Comparison of ENCODE assay signal across 10 mouse cellular contexts in genomic region chr16:10838487-10839245, GRCm38 (mm10). TPM values are rescaled to one million over a fixed set of nuclear protein-coding genes. Genes with fewer than 3 reads are reported as not detected.
A peak's percentile ranks its signal among the peaks of the same experiment; 100 is the strongest.
DNase-seq lines count a peak whose midpoint lies in the region; ATAC-seq and TF ChIP-seq lines count a peak whose summit lies in the region.
"Had no signal": no experiment of that assay in that cellular context is flagged by ENCODE, and none has a peak within 500 bp of the region (broad histone marks: within the 10 kb centered on the region; RNA-seq: fewer than 3 reads in every experiment).

No protein-coding gene starts in this region.

- ATAC-seq in Patski, result peak; percentile 72

- no peaks in the 10 kb centered on the region for H3K9me3 ChIP-seq in heart, embryonic 10.5 days

- H3K36me3 ChIP-seq in heart, embryonic 10.5 days, result 0 out of 2 replicates have a peak, but pooled peaks cover 2% of the 10 kb centered on the region

- H3K27me3 ChIP-seq in heart, embryonic 10.5 days (ENCODE audit: insufficient read depth, poor library complexity, severe bottlenecking), result no peaks in the 10 kb centered on the region
- no peaks in the 10 kb centered on the region for H3K27me3 ChIP-seq in Patski

- DNase-seq in heart, embryonic 10.5 days (ENCODE audit: low spot score), result no peak
- DNase-seq in heart, postnatal 36 days, result no peak
- DNase-seq in Patski (ENCODE audit: low read depth, low spot score), result peak; percentile 91
- DNase-seq in kidney, adult 9 months, result peak; percentile 43
- DNase-seq in lung, postnatal 4 days, result peak; percentile 43 to 46
- no peak for DNase-seq in left cerebral cortex, postnatal 10 days (ENCODE audit: extremely low spot score in 1 of 2, low spot score in 2 of 2)
- no peak for DNase-seq in thymus, adult 18-20 months
- no peak for DNase-seq in spleen, adult 12 weeks (ENCODE audit: low spot score)
- DNase-seq: cerebellum, adult 9-10 months had no signal

- WGBS in heart, embryonic 10.5 days, result 44% methylated on average over 10 of the region's 10 CpGs

- CTCF ChIA-PET in Patski (lab: Charles Lee), result interaction anchor here (1.3 to 1.8 kb wide), 4 partner anchors 9 to 52 kb away, joined by 3 to 6 read pairs (median 4); no protein-coding TSS in a partner anchor

- intact Hi-C loops in heart, postnatal 36 days (cut with DNase I), result no loop called here
- intact Hi-C loops in left cerebral cortex, postnatal 10 days (cut with DNase I), result no loop called here

- TF ChIP-seq CTCF in Patski (IDR thresholded peaks at IDR 0.05), result no peak

- peak overlapping the region; percentile 75 for H3K27ac ChIP-seq in heart, embryonic 10.5 days

- POLR2A ChIA-PET in Patski (lab: Charles Lee), result interaction anchor here (0.7 to 1.6 kb wide), 2 partner anchors 48 to 53 kb away, joined by 3 to 6 read pairs; partner anchors contain the start of genes Prm3 and Socs1

- H3K4me1 ChIP-seq in heart, embryonic 10.5 days, result peaks cover 59% of the 10 kb centered on the region

- in situ Hi-C loops in Patski (cut with MboI; ENCODE audit: low pct_unique_long_range_greater_than_20kb), result no loop called here

- no peak overlapping the region; the same call in 1 of the 2 replicates for H3K4me3 ChIP-seq in heart, embryonic 10.5 days

RNA-seq across cellular contexts. Expression of gene Rmi2, which starts 3.8 kb away (rescaled TPM):
- 3.7 and 4.1 TPM in 2 replicates for polyA plus RNA-seq in heart, embryonic 10.5 days (2016; fragmentation: Nextera tagmentation; extraction: Ambion mirVana)
- under 1 TPM; 0.41 to 0.61 TPM for total RNA-seq in heart, postnatal 36 days (2021)
- polyA plus RNA-seq in Patski (2021), result 1.6 TPM
- total RNA-seq in left cerebral cortex, postnatal 10 days (2021), result under 1 TPM; 0.19 to 0.51 TPM

RNA-seq across cellular contexts. Expression of gene Gm11172, which starts 26.0 kb away (rescaled TPM):
- not detected in 2 replicates for polyA plus RNA-seq in heart, embryonic 10.5 days (2016; fragmentation: Nextera tagmentation; extraction: Ambion mirVana)
- not detected for total RNA-seq in heart, postnatal 36 days (2021)
- not detected for polyA plus RNA-seq in Patski (2021)
- not detected for total RNA-seq in left cerebral cortex, postnatal 10 days (2021)
- polyA plus RNA-seq: spleen, adult 2 months had no signal

RNA-seq across cellular contexts. Expression of gene Prm1, which starts 33.0 kb away (rescaled TPM):
- 0.36 TPM in 1 of 2 replicates, not detected in the other for polyA plus RNA-seq in heart, embryonic 10.5 days (2016; fragmentation: Nextera tagmentation; extraction: Ambion mirVana)
- total RNA-seq in heart, postnatal 36 days (2021), result not detected
- 0.14 TPM for polyA plus RNA-seq in Patski (2021)
- not detected for total RNA-seq in left cerebral cortex, postnatal 10 days (2021)

RNA-seq across cellular contexts. Expression of gene Prm2, which starts 42.7 kb away (rescaled TPM):
- not detected in 2 replicates for polyA plus RNA-seq in heart, embryonic 10.5 days (2016; fragmentation: Nextera tagmentation; extraction: Ambion mirVana)
- total RNA-seq in heart, postnatal 36 days (2021), result not detected
- not detected for polyA plus RNA-seq in Patski (2021)
- total RNA-seq in left cerebral cortex, postnatal 10 days (2021), result not detected
- polyA plus RNA-seq: spleen, adult 2 months had no signal

RNA-seq across cellular contexts. Expression of gene Prm3, which starts 48.0 kb away (rescaled TPM):
- polyA plus RNA-seq in heart, embryonic 10.5 days (2016; fragmentation: Nextera tagmentation; extraction: Ambion mirVana), result not detected in 2 replicates
- not detected for total RNA-seq in heart, postnatal 36 days (2021)
- not detected for polyA plus RNA-seq in Patski (2021)
- total RNA-seq in left cerebral cortex, postnatal 10 days (2021), result not detected
- polyA plus RNA-seq: spleen, adult 2 months had no signal

Comparison
In these comparisons a context has a peak if more than half of its experiments do, and no peak if none do; other contexts are left out.
1. DNase-seq: peak in Patski (single experiment), kidney, adult 9 months (single experiment) and lung, postnatal 4 days (2 of 2); none in heart, embryonic 10.5 days (single experiment), heart, postnatal 36 days (0 of 2), left cerebral cortex, postnatal 10 days (0 of 2), thymus, adult 18-20 months (0 of 2) and spleen, adult 12 weeks (single experiment).